Mouse (Mus musculus) midbrain, embryonic 14.5 days (tissue): ENCODE measurements around the gene Ndc1. TPM values are rescaled to one million over a fixed set of nuclear protein-coding genes. Genes with fewer than 3 reads are reported as not detected.

Source experiments
- ATAC-seq: fragments of 200-750 bp; cut with Nextera tagmentation; 2 replicates; pipeline ENCODE4 v1.8.0; 2017; ENCODE audit warnings: moderate number of reproducible peaks, moderate library complexity; ENCODE audit not compliant: low FRiP score, low TSS enrichment
- DNase-seq: peaks from one replicate; pipeline ENCODE4 v3.0.0-alpha.2; 2015
- H3K27ac ChIP-seq: fragments of 300-500 bp; sonication (generic); replicated peaks from 2 replicates; pipeline ENCODE4 v1.5.1; 2014; ENCODE audit warnings: mild to moderate bottlenecking, low read depth, low read length, moderate library complexity
- H3K27me3 ChIP-seq: fragments of 300-500 bp; sonication (generic); 2 replicates; pipeline ENCODE4 v1.6.1; 2014; ENCODE audit warnings: low read length, control low read depth, mixed read lengths; ENCODE audit not compliant: control insufficient read depth, insufficient read depth
- H3K36me3 ChIP-seq: fragments of 300-500 bp; sonication (generic); 2 replicates; pipeline ENCODE4 v1.6.1; 2014; ENCODE audit warnings: low read length, control low read depth; ENCODE audit not compliant: control insufficient read depth, insufficient read depth
- H3K4me1 ChIP-seq: fragments of 300-500 bp; sonication (generic); 2 replicates; pipeline ENCODE4 v1.6.1; 2014; ENCODE audit warnings: mild to moderate bottlenecking, antibody characterized with exemption, low read length, control low read depth; ENCODE audit not compliant: control insufficient read depth, insufficient read depth
- H3K4me2 ChIP-seq: fragments of 300-500 bp; sonication (generic); 2 replicates; pipeline ENCODE4 v1.6.1; 2014; ENCODE audit warnings: mild to moderate bottlenecking, low read length, moderate library complexity
- H3K4me3 ChIP-seq: fragments of 300-500 bp; sonication (generic); replicated peaks from 2 replicates; pipeline ENCODE4 v1.5.1; 2014; ENCODE audit warnings: low read depth, low read length
- H3K9ac ChIP-seq: fragments of 300-500 bp; sonication (generic); replicated peaks from 2 replicates; pipeline ENCODE4 v1.6.1; 2014; ENCODE audit warnings: mild to moderate bottlenecking, low read length, moderate library complexity
- H3K9me3 ChIP-seq: fragments of 300-500 bp; sonication (generic); 2 replicates; pipeline ENCODE4 v1.6.1; 2016; ENCODE audit warnings: low read length, control low read depth, mixed read lengths; ENCODE audit not compliant: control insufficient read depth
- WGBS: fragments of 180-500 bp; shearing (Covaris S2); extraction: QIAGEN DNeasy Blood & Tissue Kit; methylation state at CpG from one replicate; pipeline ENCODE4 v1.1.7; 2014; 5-methylcytosine and 5-hydroxymethylcytosine counted together
- polyA plus RNA-seq: library from polyadenylated mRNA; unstranded; fragments of >200 nt; fragmentation: Nextera tagmentation; extraction: Ambion mirVana; gene quantifications from 2 replicates; pipeline ENCODE4 v1.2.1, GENCODE M21; 2014

Gene Ndc1
- polyA plus RNA-seq, 1 experiment from 2014 or later: 23.2 TPM

- Histone ChIP-seq H3K27ac (no peak overlapping the region), H3K36me3 (no peaks in the 10 kb centered on the region), H3K4me3 (no peak overlapping the region), H3K27me3 (peaks cover 55% of the 10 kb centered on the region), H3K9me3 (no peaks in the 10 kb centered on the region), H3K4me1 (peaks cover 15% of the 10 kb centered on the region), H3K4me2 (no peak overlapping the region), H3K9ac (no peak overlapping the region)
- ATAC-seq: no peak
- 93% methylated on average over 8 of the region's 8 CpGs for WGBS
- DNase-seq: no peak
Observed at GRCm38 (mm10) chr4:107438741-107439140, 71.2 kb downstream of the Ndc1 start.

GRCm38 (mm10) chr4:107440306-107440705, 72.7 kb downstream of the Ndc1 start:
- H3K4me3 ChIP-seq: no peak overlapping the region
- H3K36me3 ChIP-seq: no peaks in the 10 kb centered on the region
- WGBS: 28% methylated on average over 13 of the region's 13 CpGs
- H3K4me1 ChIP-seq: peaks cover 9% of the 10 kb centered on the region
- H3K9ac ChIP-seq: no peak overlapping the region
- no peak for ATAC-seq
- H3K4me2 ChIP-seq: no peak overlapping the region
- peaks cover 41% of the 10 kb centered on the region for H3K27me3 ChIP-seq
- H3K9me3 ChIP-seq: no peaks in the 10 kb centered on the region
- no peak for DNase-seq
- no peak overlapping the region for H3K27ac ChIP-seq

GRCm38 (mm10) chr4:107442288-107442687, 74.7 kb downstream of the Ndc1 start:
- no peak overlapping the region for H3K4me3 ChIP-seq
- no peak for DNase-seq
- no peaks in the 10 kb centered on the region for H3K9me3 ChIP-seq
- WGBS: 58% methylated on average over 11 of the region's 11 CpGs
- H3K36me3 ChIP-seq: no peaks in the 10 kb centered on the region
- H3K27me3 ChIP-seq: peaks cover 21% of the 10 kb centered on the region; the same call in 1 of the 2 replicates
- H3K27ac ChIP-seq: no peak overlapping the region
- ATAC-seq: no peak
- no peak overlapping the region for H3K4me2 ChIP-seq
- H3K9ac ChIP-seq: no peak overlapping the region
- H3K4me1 ChIP-seq: 0 out of 2 replicates have a peak, but pooled peaks cover 5% of the 10 kb centered on the region

- H3K27me3 ChIP-seq: peaks cover 17% of the 10 kb centered on the region; the same call in 1 of the 2 replicates
- no peak overlapping the region for H3K4me3 ChIP-seq
Observed at GRCm38 (mm10) chr4:107442891-107443483, 75.4 kb downstream of the Ndc1 start.

GRCm38 (mm10) chr4:107443621-107444020, 76.0 kb downstream of the Ndc1 start:
- peaks cover 12% of the 10 kb centered on the region; the same call in 1 of the 2 replicates for H3K27me3 ChIP-seq
- ATAC-seq (no peak), DNase-seq (no peak)
- no peak overlapping the region for H3K27ac ChIP-seq
- H3K4me2 ChIP-seq: no peak overlapping the region
- H3K9me3 ChIP-seq: no peaks in the 10 kb centered on the region
- WGBS: 42% methylated on average over 11 of the region's 11 CpGs
- 0 out of 2 replicates have a peak, but pooled peaks cover 5% of the 10 kb centered on the region for H3K4me1 ChIP-seq
- no peak overlapping the region for H3K9ac ChIP-seq
- H3K4me3 ChIP-seq: no peak overlapping the region
- no peaks in the 10 kb centered on the region for H3K36me3 ChIP-seq

More at GRCm38 (mm10) chr4:107442891-107443483, 75.4 kb downstream of the Ndc1 start:
- DNase-seq (no peak), ATAC-seq (no peak)
- 25% methylated on average over 16 of the region's 16 CpGs for WGBS
- Histone ChIP-seq H3K36me3 (no peaks in the 10 kb centered on the region), H3K9ac (no peak overlapping the region), H3K27ac (no peak overlapping the region), H3K4me2 (no peak overlapping the region), H3K9me3 (no peaks in the 10 kb centered on the region), H3K4me1 (0 out of 2 replicates have a peak, but pooled peaks cover 5% of the 10 kb centered on the region)

GRCm38 (mm10) chr4:107448481-107448880, 80.9 kb downstream of the Ndc1 start:
- no peak overlapping the region for H3K4me3 ChIP-seq
- no peak for DNase-seq
- H3K9ac ChIP-seq: no peak overlapping the region
- no peak for ATAC-seq
- H3K36me3 ChIP-seq: no peaks in the 10 kb centered on the region
- H3K4me1 ChIP-seq: 0 out of 2 replicates have a peak, but pooled peaks cover 2% of the 10 kb centered on the region
- no peaks in the 10 kb centered on the region for H3K9me3 ChIP-seq
- H3K27ac ChIP-seq: no peak overlapping the region
- no peak overlapping the region for H3K4me2 ChIP-seq
- H3K27me3 ChIP-seq: no peaks in the 10 kb centered on the region
- WGBS: 91% methylated on average over 6 of the region's 6 CpGs

GRCm38 (mm10) chr4:107449519-107449918, 81.9 kb downstream of the Ndc1 start:
- no peak overlapping the region for H3K27ac ChIP-seq
- DNase-seq: no peak
- no peaks in the 10 kb centered on the region for H3K36me3 ChIP-seq
- no peaks in the 10 kb centered on the region for H3K4me1 ChIP-seq
- H3K9ac ChIP-seq: no peak overlapping the region
- H3K4me2 ChIP-seq: no peak overlapping the region
- no peaks in the 10 kb centered on the region for H3K9me3 ChIP-seq
- no peak for ATAC-seq
- WGBS: 85% methylated on average over 13 of the region's 13 CpGs
- H3K27me3 ChIP-seq: no peaks in the 10 kb centered on the region
- H3K4me3 ChIP-seq: no peak overlapping the region

GRCm38 (mm10) chr4:107452266-107453015, 84.9 kb downstream of the Ndc1 start:
- 56% methylated on average over 18 of the region's 18 CpGs for WGBS

More at GRCm38 (mm10) chr4:107452266-107453015, 84.9 kb downstream of the Ndc1 start:
- H3K4me3 ChIP-seq: no peak overlapping the region
- DNase-seq (no peak), ATAC-seq (no peak)
- no peak overlapping the region for H3K4me2 ChIP-seq
- H3K36me3 ChIP-seq: no peaks in the 10 kb centered on the region
- H3K27ac ChIP-seq: no peak overlapping the region
- H3K9me3 ChIP-seq: no peaks in the 10 kb centered on the region
- H3K27me3 ChIP-seq: no peaks in the 10 kb centered on the region
- H3K9ac ChIP-seq: no peak overlapping the region
- H3K4me1 ChIP-seq: no peaks in the 10 kb centered on the region
